Mouse (Mus musculus) stomach, postnatal 0 days (tissue): ENCODE measurements around the gene Slc6a20a. TPM values are rescaled to one million over a fixed set of nuclear protein-coding genes. Genes with fewer than 3 reads are reported as not detected.

Experiments
- ATAC-seq: fragments of 200-750 bp; cut with Nextera tagmentation; 2 replicates; pipeline ENCODE4 v1.8.0; 2017; ENCODE audit not compliant: low FRiP score, low TSS enrichment
- DNase-seq: peaks from one replicate; pipeline ENCODE4 v3.0.0-alpha.2; 2016; ENCODE audit warnings: low spot score
- H3K27ac ChIP-seq: fragments of 300-500 bp; sonication (generic); replicated peaks from 2 replicates; pipeline ENCODE4 v1.5.1; 2014; ENCODE audit warnings: mild to moderate bottlenecking, control low read depth
- H3K27me3 ChIP-seq: fragments of 300-500 bp; sonication (generic); 2 replicates; pipeline ENCODE4 v1.6.1; 2014; ENCODE audit warnings: low read length; ENCODE audit not compliant: control insufficient read depth, insufficient read depth
- H3K36me3 ChIP-seq: fragments of 300-500 bp; sonication (generic); 2 replicates; pipeline ENCODE4 v1.6.1; 2014; ENCODE audit warnings: low read length, mixed read lengths; ENCODE audit not compliant: control insufficient read depth, insufficient read depth
- H3K4me1 ChIP-seq: fragments of 300-500 bp; sonication (generic); replicated peaks from 2 replicates; pipeline ENCODE4 v1.6.1; 2014; ENCODE audit warnings: antibody characterized with exemption; ENCODE audit not compliant: control insufficient read depth, insufficient read depth
- H3K4me2 ChIP-seq: fragments of 300-500 bp; sonication (generic); replicated peaks from 2 replicates; pipeline ENCODE4 v1.6.1; 2014; ENCODE audit warnings: low read depth, mild to moderate bottlenecking, control low read depth, moderate library complexity
- H3K4me3 ChIP-seq: fragments of 300-500 bp; sonication (generic); 2 replicates; pipeline ENCODE4 v1.5.1; 2014; ENCODE audit warnings: low read depth, low read length, control low read depth
- H3K9ac ChIP-seq: fragments of 300-500 bp; sonication (generic); 2 replicates; pipeline ENCODE4 v1.6.1; 2014; ENCODE audit warnings: mild to moderate bottlenecking, low read length, control low read depth, mixed read lengths
- H3K9me3 ChIP-seq: fragments of 300-500 bp; sonication (generic); 2 replicates; pipeline ENCODE4 v1.6.1; 2016; ENCODE audit warnings: low read length; ENCODE audit not compliant: control insufficient read depth
- CTCF ChIP-seq: IDR thresholded peaks from 2 replicates; pipeline ENCODE4 v1.5.1; 2016; ENCODE audit warnings: antibody characterized with exemption, low read depth, mild to moderate bottlenecking, moderate library complexity
- EP300 ChIP-seq: optimal IDR thresholded peaks from 2 replicates; pipeline ENCODE3; 2016; ENCODE audit warnings: antibody characterized with exemption
- WGBS: fragments of 180-500 bp; shearing (Covaris S2); extraction: QIAGEN DNeasy Blood & Tissue Kit; methylation state at CpG from one replicate; pipeline ENCODE4 v1.1.7; 2014; 5-methylcytosine and 5-hydroxymethylcytosine counted together
- polyA plus RNA-seq: library from polyadenylated mRNA; unstranded; fragments of >200 nt; fragmentation: Nextera tagmentation; extraction: Ambion mirVana; gene quantifications from 2 replicates; pipeline ENCODE4 v1.2.1, GENCODE M21; 2015

The Slc6a20a gene
- polyA plus RNA-seq: 1.9 and 3.1 TPM in 2 replicates

- H3K27me3 ChIP-seq: no peaks in the 10 kb centered on the region; the same call in 1 of the 2 replicates
These were observed at the start of gene Slc6a20a, which contains the start of gene Ccr9 for GRCm38 (mm10) chr9:123678327-123679105. Gene Slc6a20a, minus strand, starts transcription at chr9:123678885. Gene Ccr9, plus strand, starts transcription at chr9:123678439.

GRCm38 (mm10) chr9:123722737-123723493, 44.2 kb upstream of the Slc6a20a start:
- Histone ChIP-seq H3K9ac (no peak overlapping the region), H3K4me2 (no peak overlapping the region), H3K36me3 (no peaks in the 10 kb centered on the region), H3K4me1 (no peaks in the 10 kb centered on the region), H3K27me3 (no peaks in the 10 kb centered on the region), H3K27ac (no peak overlapping the region), H3K4me3 (no peak overlapping the region), H3K9me3 (no peaks in the 10 kb centered on the region)
- WGBS: 57% methylated on average over 2 of the region's 2 CpGs
- no peak for ATAC-seq
- no peak for TF ChIP-seq EP300
- no peak for TF ChIP-seq CTCF
- DNase-seq: no peak

More at GRCm38 (mm10) chr9:123678327-123679105, at the start of gene Slc6a20a, which contains the start of gene Ccr9:
- no peaks in the 10 kb centered on the region for H3K9me3 ChIP-seq
- peak within 1 kb of the TSS; percentile 50 for H3K9ac ChIP-seq
- no peaks in the 10 kb centered on the region for H3K36me3 ChIP-seq
- H3K4me3 ChIP-seq: peak within 1 kb of the TSS; percentile 48
- H3K4me1 ChIP-seq: 0 out of 2 replicates have a peak, but pooled peaks cover 2% of the 10 kb centered on the region
- DNase-seq (peak; percentile 87), ATAC-seq (peak; percentile 90)
- TF ChIP-seq CTCF (no peak), EP300 (no peak)
- peak within 1 kb of the TSS; percentile 65 for H3K4me2 ChIP-seq
- under 1% methylated on average over 73 of the region's 73 CpGs for WGBS
- H3K27ac ChIP-seq: no peak within 1 kb of the TSS

DNA sequence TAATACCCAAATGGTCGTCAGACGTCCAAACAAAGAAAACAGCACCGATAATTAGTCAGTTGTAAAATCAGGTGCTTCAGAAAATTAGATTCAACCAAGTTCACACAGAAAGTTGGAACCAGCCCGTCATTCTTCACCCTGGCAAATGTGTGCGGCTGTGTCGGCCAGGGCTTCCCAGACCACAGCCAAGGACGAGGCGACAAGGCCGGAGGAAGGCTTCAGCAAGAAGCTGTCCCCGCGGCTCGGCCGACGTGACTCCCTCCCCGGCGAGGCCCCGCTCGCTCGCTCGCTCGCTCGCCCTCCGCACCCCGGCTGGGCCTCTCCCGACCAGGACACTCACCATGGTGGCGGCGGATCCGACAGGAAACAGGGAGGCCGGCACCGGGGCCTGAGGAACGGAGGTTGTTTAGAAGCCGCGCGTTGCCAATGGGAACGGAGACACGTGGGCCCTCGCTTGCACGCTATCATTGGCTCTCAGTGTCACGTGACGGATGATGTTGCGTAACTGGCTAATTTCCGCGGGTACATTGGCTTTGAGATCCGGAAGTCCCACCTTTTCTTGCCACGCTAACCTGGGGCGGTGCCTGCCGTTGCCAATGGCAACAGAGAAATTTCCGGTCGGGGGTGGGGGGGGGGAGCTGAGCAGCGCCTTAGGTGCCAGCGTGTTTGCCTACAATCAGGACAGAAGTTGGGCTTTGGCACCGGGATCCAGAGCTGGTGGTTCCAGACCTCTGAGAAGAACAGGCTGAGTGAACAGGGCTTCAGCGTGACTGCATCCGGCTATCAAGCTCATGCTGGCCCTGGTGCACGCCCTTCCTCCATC, 38.7 kb upstream of the Slc6a20a start, which contains the start of gene Lztfl1:
Lztfl1 (minus strand) TSS at position 512 of the 823 bp plus-strand sequence.
- ATAC-seq: peak; percentile 100
- peak within 1 kb of the TSS; percentile 69 for H3K4me2 ChIP-seq
- DNase-seq: peak; percentile 99
- peak within 1 kb of the TSS; percentile 83 for H3K27ac ChIP-seq
- WGBS: under 1% methylated on average over 55 of the region's 55 CpGs
- H3K4me1 ChIP-seq: peaks cover 5% of the 10 kb centered on the region; the same call in 1 of the 2 replicates
- no peaks in the 10 kb centered on the region for H3K27me3 ChIP-seq
- H3K9me3 ChIP-seq: no peaks in the 10 kb centered on the region
- TF ChIP-seq EP300: no peak
- TF ChIP-seq CTCF: no peak
- peak within 1 kb of the TSS; percentile 87 for H3K9ac ChIP-seq
- H3K4me3 ChIP-seq: peak within 1 kb of the TSS; percentile 85
- no peaks in the 10 kb centered on the region for H3K36me3 ChIP-seq

GRCm38 (mm10) chr9:123716301-123716700, 37.6 kb upstream of the Slc6a20a start:
- ATAC-seq (no peak), DNase-seq (no peak)
- WGBS: 26% methylated on average over 3 of the region's 3 CpGs
- Histone ChIP-seq H3K4me1 (peaks cover 5% of the 10 kb centered on the region; the same call in 1 of the 2 replicates), H3K27me3 (no peaks in the 10 kb centered on the region), H3K9me3 (no peaks in the 10 kb centered on the region), H3K4me2 (peak overlapping the region; percentile 69), H3K36me3 (0 out of 2 replicates have a peak, but pooled peaks cover 3% of the 10 kb centered on the region), H3K9ac (no peak overlapping the region; the same call in 1 of the 2 replicates), H3K4me3 (0 out of 2 replicates have a peak overlapping the region, but pooled peaks have one; percentile 8), H3K27ac (no peak overlapping the region)
- TF ChIP-seq CTCF (no peak), EP300 (no peak)

- no peak overlapping the region for H3K27ac ChIP-seq
- peaks cover 5% of the 10 kb centered on the region; the same call in 1 of the 2 replicates for H3K4me1 ChIP-seq
- no peaks in the 10 kb centered on the region for H3K9me3 ChIP-seq
- no peak overlapping the region for H3K4me3 ChIP-seq
- H3K9ac ChIP-seq: no peak overlapping the region
- H3K36me3 ChIP-seq: peaks cover 7% of the 10 kb centered on the region; the same call in 1 of the 2 replicates
- DNase-seq: no peak
- ATAC-seq: no peak
- TF ChIP-seq CTCF: peak; percentile 60
- TF ChIP-seq EP300: no peak
- H3K4me2 ChIP-seq: no peak overlapping the region
- 77% methylated on average over 2 of the region's 2 CpGs for WGBS
- H3K27me3 ChIP-seq: no peaks in the 10 kb centered on the region
These were observed 34.4 kb upstream of the Slc6a20a start for GRCm38 (mm10) chr9:123713111-123713510.
